Mouse (Mus musculus) ES-E14 (cell line): ENCODE data around the gene Hoxd10. TPM values are rescaled to one million over a fixed set of nuclear protein-coding genes. Genes with fewer than 3 reads are reported as not detected.

ENCODE experiments used
- DNase-seq: peaks from one replicate; pipeline ENCODE4 v3.0.0-alpha.2; 2013; ENCODE audit warnings: low read depth, low spot score
- H3K27ac ChIP-seq: 2 replicates; pipeline ENCODE4 v1.5.1; 2012; ENCODE audit warnings: low read depth, mild to moderate bottlenecking, low read length, moderate library complexity, mixed read lengths; ENCODE audit not compliant: poor library complexity, insufficient read depth, severe bottlenecking
- H3K36me3 ChIP-seq: 2 replicates; pipeline ENCODE4 v1.6.1; 2012; ENCODE audit warnings: mild to moderate bottlenecking, low read length, moderate library complexity, mixed read lengths; ENCODE audit not compliant: control insufficient read depth, poor library complexity, insufficient read depth, severe bottlenecking
- H3K4me1 ChIP-seq, 2 experiments: fragments of 150-350 bp in 1 of 2; sonication (generic) in 1 of 2; 2 replicates each; pipeline ENCODE4 v1.6.1; 2012; ENCODE audit warnings: low read length in 2 of 2, mild to moderate bottlenecking in 1 of 2, mixed read lengths in 1 of 2; ENCODE audit not compliant: control insufficient read depth in 2 of 2, insufficient read depth in 2 of 2, poor library complexity in 1 of 2
- H3K4me3 ChIP-seq, 2 experiments: fragments of 150-350 bp in 1 of 2; sonication (generic) in 1 of 2; 2 replicates each; pipeline ENCODE4 v1.5.1; 2012; ENCODE audit warnings: low read length in 2 of 2, low read depth in 1 of 2, mild to moderate bottlenecking in 1 of 2, mixed read lengths in 1 of 2; ENCODE audit not compliant: insufficient read depth in 1 of 2, poor library complexity in 1 of 2, severe bottlenecking in 1 of 2
- H3K9ac ChIP-seq: 2 replicates; pipeline ENCODE4 v1.6.1; 2012; ENCODE audit warnings: low read depth, mild to moderate bottlenecking, low read length, mixed read lengths; ENCODE audit not compliant: poor library complexity, insufficient read depth, severe bottlenecking
- H3K9me3 ChIP-seq: fragments of 150-350 bp; sonication (generic); 2 replicates; pipeline ENCODE4 v1.6.1; 2012; ENCODE audit warnings: low read depth, mild to moderate bottlenecking, low read length; ENCODE audit not compliant: control insufficient read depth, insufficient read depth
- CHD2 ChIP-seq: IDR thresholded peaks from 2 replicates; pipeline ENCODE4 v1.6.1; 2014; ENCODE audit warnings: mild to moderate bottlenecking, low read depth, low read length, inconsistent platforms
- HCFC1 ChIP-seq: IDR thresholded peaks from 2 replicates; pipeline ENCODE4 v1.6.1; 2012; ENCODE audit warnings: low read length, inconsistent platforms, borderline replicate concordance; ENCODE audit not compliant: insufficient read depth
- MAFK ChIP-seq: IDR thresholded peaks from 2 replicates; pipeline ENCODE4 v1.6.1; 2014; ENCODE audit warnings: mild to moderate bottlenecking, low read depth, low read length, inconsistent platforms; ENCODE audit not compliant: insufficient read depth
- ZC3H11A ChIP-seq: IDR thresholded peaks from 2 replicates; pipeline ENCODE4 v1.6.1; 2012; ENCODE audit warnings: low read depth, mild to moderate bottlenecking, inconsistent platforms, low read length, borderline replicate concordance
- ZNF384 ChIP-seq: IDR thresholded peaks from 2 replicates; pipeline ENCODE4 v1.6.1; 2012; ENCODE audit warnings: low read depth, low read length, inconsistent platforms
- in situ Hi-C, 2 experiments: fragments of 600-800 bp; cut with MboI; formaldehyde crosslinking; loops; one replicate each; pipeline ENCODE4 v1.15.1; 2025; ENCODE audit warnings: low sequenced_read_pairs in 2 of 2, inconsistent platforms in 1 of 2; ENCODE audit not compliant: unreplicated experiment in 2 of 2
- total RNA-seq: library from RNA; depleted of rRNA; stranded (reverse); fragments of 300-350 nt; gene quantifications from 2 replicates; pipeline ENCODE4 v1.2.3, GENCODE M21; 2012

Hoxd10 gene
- total RNA-seq, 1 experiment = 0.40 TPM

- no peaks in the 10 kb centered on the region for H3K36me3 ChIP-seq
- no peaks in the 10 kb centered on the region for H3K9me3 ChIP-seq
- no peak overlapping the region for H3K27ac ChIP-seq
- H3K4me3 ChIP-seq = peak overlapping the region; percentile 39 to 65; a peak in 3 of 4 replicates
- DNase-seq = no peak
- H3K9ac ChIP-seq = peak overlapping the region; percentile 68
- peaks cover 0 to 3% of the 10 kb centered on the region in 2 experiments; a peak in 1 of 4 replicates for H3K4me1 ChIP-seq
- TF ChIP-seq CHD2 (no peak), HCFC1 (no peak), ZC3H11A (no peak), ZNF384 (no peak), MAFK (no peak)
- in situ Hi-C loops = loop anchor here (10.0 to 25.0 kb wide), 3 partner anchors 606 to 1394 kb away; partner anchors contain the start of gene Sp9 (in 1 of the 2)
These were observed 23.1 kb upstream of the Hoxd10 start for GRCm38 (mm10) chr2:74668370-74669229.

GRCm38 (mm10) chr2:74669230-74669578, 22.5 kb upstream of the Hoxd10 start:
- in situ Hi-C loops = loop anchor here (10.0 to 25.0 kb wide), 3 partner anchors 607 to 1394 kb away; partner anchors contain the start of gene Sp9 (in 1 of the 2)
- Histone ChIP-seq H3K9me3 (no peaks in the 10 kb centered on the region), H3K4me3 (no peak overlapping the region), H3K36me3 (no peaks in the 10 kb centered on the region), H3K27ac (no peak overlapping the region), H3K4me1 (peaks cover 0 to 3% of the 10 kb centered on the region in 2 experiments; a peak in 1 of 4 replicates), H3K9ac (no peak overlapping the region)
- TF ChIP-seq MAFK (no peak), CHD2 (no peak), ZNF384 (no peak)
- DNase-seq = no peak

GRCm38 (mm10) chr2:74669650-74670235, 22.0 kb upstream of the Hoxd10 start:
- Histone ChIP-seq H3K4me3 (no peak overlapping the region), H3K27ac (no peak overlapping the region), H3K9ac (no peak overlapping the region), H3K36me3 (no peaks in the 10 kb centered on the region), H3K9me3 (no peaks in the 10 kb centered on the region), H3K4me1 (peaks cover 0 to 3% of the 10 kb centered on the region in 2 experiments; a peak in 1 of 4 replicates)
- no peak for DNase-seq
- no peak for TF ChIP-seq CHD2
- no peak for TF ChIP-seq ZNF384
- TF ChIP-seq HCFC1 = no peak
- no peak for TF ChIP-seq ZC3H11A
- no peak for TF ChIP-seq MAFK
- in situ Hi-C loops = loop anchor here (10.0 to 25.0 kb wide), 3 partner anchors 607 to 1395 kb away; partner anchors contain the start of gene Sp9 (in 1 of the 2)

- TF ChIP-seq ZC3H11A (no peak), CHD2 (no peak), ZNF384 (no peak), HCFC1 (no peak), MAFK (no peak)
These were observed 21.0 kb upstream of the Hoxd10 start for GRCm38 (mm10) chr2:74670632-74671188.

More at GRCm38 (mm10) chr2:74670632-74671188, 21.0 kb upstream of the Hoxd10 start:
- in situ Hi-C loops = loop anchor here (25.0 kb wide), 2 partner anchors 608 to 1108 kb away; no protein-coding TSS in a partner anchor
- no peak overlapping the region for H3K9ac ChIP-seq
- no peak for DNase-seq
- no peak overlapping the region for H3K27ac ChIP-seq
- H3K4me3 ChIP-seq = no peak overlapping the region
- H3K36me3 ChIP-seq = no peaks in the 10 kb centered on the region
- peaks cover 0 to 5% of the 10 kb centered on the region in 2 experiments; a peak in 1 of 4 replicates for H3K4me1 ChIP-seq
- H3K9me3 ChIP-seq = no peaks in the 10 kb centered on the region
